Mouse (Mus musculus): Measurements from ENCODE around the gene Strn.

DNA sequence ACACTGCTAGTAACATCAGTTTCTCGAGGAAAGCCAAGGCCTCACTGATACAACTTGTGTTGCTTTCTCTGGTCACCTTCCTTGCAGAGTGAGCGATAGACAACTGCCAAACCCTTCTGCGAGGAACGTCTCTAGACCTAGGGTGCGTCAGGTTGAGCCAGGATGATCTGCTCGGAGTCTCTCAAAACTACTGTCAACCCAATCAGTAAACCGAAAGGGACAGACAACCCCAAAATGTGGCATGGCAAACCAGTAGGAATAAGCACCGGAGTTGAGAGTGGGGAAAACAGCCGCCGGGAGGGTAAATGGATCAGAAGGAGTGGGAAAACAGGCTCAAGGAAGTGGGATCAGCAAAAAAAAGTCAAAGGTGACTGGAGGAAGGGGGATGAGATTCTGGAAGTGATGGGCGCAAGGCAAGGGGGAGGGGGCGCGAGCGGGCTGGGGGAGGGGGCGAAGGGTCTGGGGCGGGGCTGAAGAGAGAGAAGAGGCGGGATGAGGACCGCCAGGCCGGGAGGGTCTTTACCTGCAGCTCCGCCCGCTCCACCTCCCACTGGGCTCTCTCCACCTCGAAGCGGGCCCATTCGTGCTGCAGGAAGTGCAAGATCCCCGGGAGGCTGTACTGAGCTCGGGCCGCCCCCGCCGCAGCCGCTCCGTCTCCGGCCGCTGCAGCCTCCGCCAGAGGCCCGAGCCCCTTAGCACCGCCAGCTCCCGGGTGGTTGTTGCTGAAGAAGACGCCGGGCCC, 1.1 kb downstream of the Strn start:
- no peak for TF ChIP-seq MAX (IDR thresholded peaks at IDR 0.05; ENCODE audit: low read depth)
- TF ChIP-seq MYOG (IDR thresholded peaks at IDR 0.05; ENCODE audit: control insufficient read depth in 1 of 3, insufficient read depth in 1 of 3, insufficient read length in 2 of 3, low read depth in 2 of 3), result no peak
